Mouse (Mus musculus) large intestine, adult 2 months (tissue): ENCODE data around the gene Prima1. TPM values are rescaled to one million over a fixed set of nuclear protein-coding genes. Genes with fewer than 3 reads are reported as not detected.

ENCODE experiments used
- DNase-seq: peaks from one replicate; pipeline ENCODE4 v3.0.0-alpha.2; 2012; ENCODE audit warnings: low read depth, low spot score
- WGBS: fragments of 180-500 bp; shearing (Covaris S2); methylation state at CpG from one replicate; pipeline ENCODE4 v1.1.7; 2018; 5-methylcytosine and 5-hydroxymethylcytosine counted together
- polyA plus RNA-seq: library from polyadenylated mRNA; depleted of rRNA; stranded (reverse); fragments of >200 nt; gene quantifications from 2 replicates; pipeline ENCODE4 v1.2.3, GENCODE M21; 2012

The Prima1 gene
- polyA plus RNA-seq, 1 experiment: 1.1 TPM

DNA sequence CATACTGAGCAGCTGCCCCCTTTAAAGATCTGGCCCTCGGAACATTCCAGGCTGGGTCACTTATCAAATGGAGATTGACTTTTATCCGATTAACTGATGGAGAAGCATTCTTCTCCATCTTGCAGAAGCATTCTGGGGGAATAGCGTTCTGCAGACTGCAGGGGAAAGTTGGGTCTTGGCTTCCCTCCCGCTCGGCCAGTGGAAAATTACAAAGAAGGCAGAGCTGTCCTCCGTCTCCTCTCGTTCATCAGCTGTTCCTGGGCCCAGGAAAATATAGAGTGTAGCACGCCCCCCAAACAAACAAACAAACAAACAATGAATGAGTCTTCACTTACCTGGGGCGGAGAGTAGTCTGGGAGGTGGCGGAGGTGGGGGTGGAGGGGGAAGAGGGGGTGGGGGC lies 6.7 kb downstream of the Prima1 start:
- WGBS: 66% methylated on average over 10 of the region's 10 CpGs

DNA sequence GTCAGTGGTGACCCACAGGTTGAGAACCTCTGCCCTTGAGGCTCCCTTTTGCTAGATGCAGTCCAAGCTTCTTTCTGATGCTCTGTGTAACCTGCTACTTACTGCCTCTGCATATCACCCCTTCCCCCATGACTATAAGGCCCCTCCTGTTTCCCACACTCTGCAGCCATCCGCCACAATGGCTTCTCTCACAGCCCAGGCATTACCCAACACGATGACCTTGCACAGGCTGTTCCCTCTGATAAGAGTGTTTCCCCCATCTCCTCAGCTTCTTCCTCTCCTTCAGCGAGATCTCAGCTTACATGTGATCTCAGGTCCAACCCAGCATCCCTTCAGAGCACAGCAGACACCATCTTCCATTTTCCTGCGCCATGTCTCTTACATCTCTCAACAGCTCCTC lies 12.9 kb downstream of the Prima1 start:
- no peak for DNase-seq
- WGBS: 66% methylated on average over 4 of the region's 4 CpGs

More for the DNA sequence above, 6.7 kb downstream of the Prima1 start:
- no peak for DNase-seq

DNA sequence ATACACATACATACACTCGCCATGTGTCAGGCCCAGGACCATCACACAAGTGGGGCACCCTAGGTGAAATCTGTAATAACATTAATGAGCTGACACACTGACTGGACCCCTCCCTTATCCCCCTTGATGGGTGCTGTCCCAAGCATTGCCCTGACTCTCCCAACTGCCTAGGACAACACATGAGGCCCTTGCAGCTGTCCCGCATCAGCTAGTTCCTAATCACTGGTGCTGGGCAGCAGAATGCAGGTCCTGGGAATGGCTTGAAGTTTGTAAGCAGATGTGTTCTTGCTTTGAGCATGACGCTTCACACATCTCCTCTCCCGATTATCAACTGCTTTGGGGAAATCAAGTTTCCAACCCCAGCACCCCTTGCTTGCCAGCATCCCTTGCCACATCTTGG lies 15.8 kb downstream of the Prima1 start:
- DNase-seq: no peak
- 84% methylated on average over 4 of the region's 4 CpGs for WGBS

DNA sequence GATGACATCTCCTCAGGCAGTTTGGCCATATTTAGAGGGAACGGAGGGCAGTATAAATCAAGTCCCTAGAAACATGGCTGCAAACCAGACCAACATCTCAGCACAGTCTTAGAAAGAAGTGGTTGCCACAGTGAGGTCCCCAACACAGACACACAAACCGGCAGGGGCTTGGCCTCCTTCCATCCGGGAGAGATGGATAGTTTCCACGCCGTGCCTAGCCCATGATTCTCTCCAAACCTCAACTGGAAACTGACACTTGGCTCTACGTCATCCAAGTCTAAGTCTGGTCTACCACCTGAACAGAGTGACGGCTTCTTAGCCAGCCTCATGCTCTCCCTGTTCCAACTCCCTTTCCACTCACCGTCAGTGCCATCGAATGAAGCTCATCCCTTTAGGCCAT lies 18.3 kb downstream of the Prima1 start:
- 82% methylated on average over 9 of the region's 9 CpGs for WGBS
- DNase-seq: no peak

DNA sequence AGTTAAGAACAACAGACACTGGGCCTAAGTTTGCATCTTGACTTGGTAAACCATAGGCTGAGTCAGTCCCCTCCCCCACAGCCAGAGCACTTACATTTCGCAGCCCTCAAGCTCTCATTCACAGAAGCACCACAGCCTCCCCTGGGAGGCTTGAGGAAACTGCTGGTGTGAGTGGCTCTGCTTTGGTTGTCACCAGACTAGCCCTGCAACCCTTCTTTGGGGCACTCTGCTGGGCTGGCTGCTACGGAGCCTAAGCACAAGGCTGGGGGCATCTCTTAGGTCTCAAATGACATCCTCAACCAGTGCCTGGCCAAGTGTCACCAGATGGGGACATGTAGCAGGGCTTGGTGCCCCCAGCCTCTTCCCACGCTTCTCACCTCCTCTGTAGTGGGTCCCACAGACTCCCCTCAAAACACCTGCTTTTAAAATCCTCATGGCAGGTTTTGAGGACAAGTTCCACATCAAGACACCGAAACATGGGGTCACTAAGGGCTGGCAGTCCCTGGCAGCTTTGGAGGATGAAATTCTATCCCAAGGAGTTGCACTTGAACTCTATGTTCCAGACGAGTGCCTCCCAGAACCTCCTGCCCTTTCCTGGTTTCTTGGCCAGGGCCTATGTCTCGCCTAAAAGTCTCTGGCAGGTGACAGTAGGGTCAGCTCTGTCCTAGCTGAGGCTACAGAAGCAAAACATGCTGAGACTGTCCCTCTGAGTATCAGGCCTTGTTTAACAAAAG lies 25.9 kb downstream of the Prima1 start:
- DNase-seq: no peak
- WGBS: 63% methylated on average over 6 of the region's 6 CpGs

DNA sequence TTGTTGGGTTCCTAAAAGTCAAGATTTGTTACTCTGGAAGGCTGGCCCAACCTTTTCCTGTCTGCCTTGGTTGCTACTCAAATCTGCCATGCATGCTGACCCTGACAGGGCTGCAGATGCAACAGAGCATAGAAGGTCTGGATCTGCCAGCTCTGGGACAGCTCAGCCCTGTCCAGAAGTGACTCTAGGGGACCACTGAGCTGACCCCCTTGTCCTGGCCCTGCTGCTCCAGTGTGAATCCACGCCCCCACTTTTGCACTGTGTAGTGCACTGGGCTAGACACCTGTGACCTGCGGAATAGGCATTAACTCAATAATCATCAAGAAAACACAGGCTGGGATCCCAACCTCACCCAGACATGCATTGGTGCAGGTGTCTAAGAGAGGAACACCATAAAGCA lies 27.2 kb downstream of the Prima1 start:
- DNase-seq: no peak
- 81% methylated on average over 2 of the region's 2 CpGs for WGBS

DNA sequence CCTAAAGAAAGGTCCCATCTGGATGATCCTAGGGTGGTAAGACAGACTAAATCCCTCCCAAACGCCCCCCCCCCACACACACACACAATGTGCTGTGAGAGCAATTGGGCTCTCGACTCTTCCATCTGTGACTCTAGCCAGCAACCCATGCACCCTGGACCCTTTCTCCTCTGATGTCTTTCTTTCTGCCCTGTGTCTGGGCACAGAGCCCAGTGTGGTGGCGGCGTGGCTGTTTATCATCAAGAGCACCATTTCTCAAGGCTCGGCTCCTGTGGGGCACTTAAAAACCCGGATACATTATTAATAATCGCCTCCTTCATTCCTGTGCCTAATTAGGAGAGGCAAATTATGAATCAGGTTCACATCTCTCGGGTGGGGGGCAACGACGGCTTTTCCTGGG lies 27.7 kb downstream of the Prima1 start:
- 59% methylated on average over 10 of the region's 10 CpGs for WGBS
- no peak for DNase-seq

DNA sequence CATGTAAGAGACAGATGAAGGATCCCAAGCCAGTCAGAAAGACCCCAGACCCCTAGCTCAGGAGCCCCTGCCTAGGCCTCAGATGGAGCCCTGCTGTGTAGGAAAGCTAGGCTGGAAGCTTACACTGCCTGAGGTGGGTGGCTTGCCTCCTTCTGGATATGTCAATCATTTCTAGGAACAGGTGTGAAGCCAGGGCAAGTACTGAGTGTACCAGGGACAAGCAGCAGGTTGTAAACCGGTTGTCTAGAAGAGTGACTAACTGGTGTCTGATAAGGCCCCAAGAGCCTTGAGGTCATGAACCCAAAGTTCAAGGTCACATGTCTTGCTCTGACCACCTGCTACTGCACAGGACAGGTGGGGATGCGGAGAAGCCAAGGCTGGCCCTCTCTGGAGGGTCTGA lies 28.4 kb downstream of the Prima1 start:
- no peak for DNase-seq
- 62% methylated on average over 2 of the region's 2 CpGs for WGBS

DNA sequence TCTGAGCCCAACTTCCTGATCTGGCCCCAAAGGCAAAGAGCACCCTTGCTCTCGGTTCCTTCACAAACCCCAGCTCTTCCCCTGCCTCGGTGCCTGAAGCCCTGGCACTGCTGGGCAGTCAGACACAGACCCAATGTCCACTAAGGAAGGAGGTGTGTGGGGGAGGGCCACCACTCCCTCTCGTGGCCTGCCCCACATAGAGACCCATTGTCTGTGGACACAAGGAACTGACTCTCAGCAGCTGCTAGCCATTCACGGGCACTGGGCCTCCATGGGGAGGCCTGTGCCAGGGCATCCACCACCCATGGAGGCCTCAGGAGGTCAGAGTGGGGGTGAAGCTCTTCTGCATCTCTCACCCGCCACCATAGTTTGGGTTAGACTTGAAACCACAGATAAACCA lies 30.9 kb downstream of the Prima1 start:
- DNase-seq: no peak
- WGBS: 53% methylated on average over 5 of the region's 5 CpGs

DNA sequence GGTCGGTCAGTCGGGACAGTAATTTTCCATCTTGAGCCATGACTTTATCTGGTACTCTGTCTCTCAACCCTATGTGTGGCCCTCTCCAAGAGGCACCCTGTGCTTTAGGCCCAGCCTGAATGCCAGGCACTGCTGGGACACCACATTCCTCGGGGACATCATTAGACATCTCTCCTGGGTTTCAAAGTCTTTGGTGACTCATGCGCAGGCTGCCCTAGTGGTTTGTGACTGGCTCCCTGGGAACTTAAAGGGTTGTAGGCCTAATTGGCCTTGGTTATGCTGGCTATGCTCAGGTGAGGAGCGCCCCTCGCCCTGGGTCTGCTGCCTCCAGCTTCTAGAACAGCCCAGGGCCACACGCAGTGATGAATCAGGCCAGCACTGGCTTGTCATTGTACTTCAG lies 32.4 kb downstream of the Prima1 start:
- WGBS: 87% methylated on average over 7 of the region's 7 CpGs
- DNase-seq: no peak

DNA sequence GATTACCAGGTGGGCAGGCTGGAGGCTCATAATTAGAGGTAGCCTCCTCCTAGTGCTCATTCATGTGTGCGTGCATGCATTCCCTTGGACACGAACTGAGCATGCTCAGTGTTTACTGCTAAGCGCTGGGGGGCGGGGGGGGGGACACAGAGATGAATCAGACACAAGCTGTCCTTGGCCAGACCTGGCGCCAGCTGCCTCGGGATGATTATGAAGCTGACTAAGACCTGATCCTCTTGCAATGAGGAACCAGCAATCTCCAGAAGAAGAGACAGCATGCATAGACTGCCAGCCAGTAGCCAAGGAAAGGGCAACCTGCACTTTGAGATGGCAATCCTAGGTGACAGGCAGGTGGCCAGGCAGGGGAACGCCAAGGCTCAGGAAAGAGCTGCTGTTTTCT lies 36.4 kb downstream of the Prima1 start:
- no peak for DNase-seq
- WGBS: 54% methylated on average over 7 of the region's 7 CpGs

DNA sequence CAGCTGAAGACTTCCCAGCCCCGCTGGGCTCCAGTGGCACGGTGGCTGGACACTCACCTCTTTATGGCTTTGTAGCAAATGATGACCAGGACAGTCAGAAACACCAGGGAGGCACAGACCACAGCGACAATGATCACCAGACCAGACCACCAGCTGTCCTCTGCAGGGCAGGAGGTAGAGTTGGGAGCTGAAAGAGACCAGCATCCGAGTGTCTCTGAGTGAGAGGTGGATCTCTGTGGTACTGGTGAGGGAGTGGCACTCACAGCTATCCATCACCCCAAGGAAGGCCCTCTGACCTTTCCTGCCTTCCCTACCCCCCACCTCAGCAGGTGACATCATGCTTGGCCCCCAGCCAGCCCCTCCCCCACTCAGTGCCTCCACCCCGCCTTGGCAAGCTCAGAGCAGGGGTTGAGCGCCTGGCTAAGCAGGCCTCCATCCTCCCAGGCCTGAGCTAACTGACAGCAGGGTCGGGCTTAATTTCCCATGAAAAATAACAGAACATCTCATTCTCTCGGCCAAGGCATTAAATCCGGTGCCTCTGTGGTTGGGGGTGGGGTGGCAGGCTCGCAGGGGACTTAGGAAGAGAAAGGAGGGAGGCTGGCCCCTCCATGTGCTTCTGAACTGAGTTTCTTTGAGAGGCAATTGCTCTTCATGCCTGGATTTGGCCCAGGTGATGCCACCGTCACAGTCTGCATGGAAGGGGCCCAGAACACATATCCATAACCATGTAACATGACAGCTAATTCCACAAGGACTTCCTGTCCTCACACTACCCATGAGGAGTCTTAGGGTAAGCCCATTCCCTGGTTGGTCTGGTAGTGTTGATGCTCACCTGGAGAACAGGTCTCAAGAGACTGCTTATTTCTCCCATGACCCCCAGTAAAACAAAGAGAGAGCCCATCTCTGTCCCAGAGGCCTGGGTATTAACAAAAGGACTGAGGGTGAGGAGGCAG lies 39.1 kb downstream of the Prima1 start:
- no peak for DNase-seq
- WGBS: 33% methylated on average over 11 of the region's 11 CpGs

DNA sequence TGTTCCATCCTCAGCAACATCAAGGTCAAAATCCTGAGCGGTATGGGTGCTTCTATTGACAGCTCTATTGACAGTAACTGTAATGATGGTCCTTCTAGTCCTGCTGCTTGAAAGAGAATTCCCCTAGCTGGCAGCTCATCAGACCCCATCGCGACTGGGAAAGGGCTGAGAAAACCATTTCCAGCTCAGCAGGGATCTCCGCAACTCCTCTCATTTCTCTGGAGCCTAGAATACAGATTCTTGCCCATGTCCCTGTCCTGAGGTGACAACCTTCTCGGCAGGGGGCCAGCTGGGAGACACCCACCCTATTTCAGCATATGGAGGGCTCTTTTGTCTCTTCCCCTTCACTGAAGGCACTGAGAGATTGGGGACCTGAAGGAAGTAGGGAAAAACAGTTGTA lies 49.0 kb downstream of the Prima1 start:
- no peak for DNase-seq
- 55% methylated on average over 5 of the region's 5 CpGs for WGBS

DNA sequence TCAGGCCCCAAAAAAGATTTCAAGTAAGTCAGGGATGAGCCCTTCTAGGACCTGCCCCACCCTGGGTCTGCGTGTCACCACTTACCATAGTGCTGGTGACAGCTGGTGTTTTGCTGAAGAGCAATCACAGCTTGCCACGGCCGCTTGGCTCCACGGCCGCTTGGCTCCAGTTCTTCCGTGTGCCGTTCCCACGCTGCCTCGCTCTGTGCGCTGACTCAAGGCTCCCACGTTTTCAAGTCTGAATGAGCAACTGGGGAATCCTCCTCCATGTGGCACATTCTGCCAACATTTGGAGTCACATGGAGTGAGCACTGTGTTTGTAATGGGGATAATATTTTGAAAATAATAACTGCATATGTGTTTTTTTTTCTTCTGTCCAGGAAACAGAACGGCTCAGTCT lies 52.2 kb downstream of the Prima1 start:
- DNase-seq: no peak
- WGBS: 80% methylated on average over 12 of the region's 12 CpGs

DNA sequence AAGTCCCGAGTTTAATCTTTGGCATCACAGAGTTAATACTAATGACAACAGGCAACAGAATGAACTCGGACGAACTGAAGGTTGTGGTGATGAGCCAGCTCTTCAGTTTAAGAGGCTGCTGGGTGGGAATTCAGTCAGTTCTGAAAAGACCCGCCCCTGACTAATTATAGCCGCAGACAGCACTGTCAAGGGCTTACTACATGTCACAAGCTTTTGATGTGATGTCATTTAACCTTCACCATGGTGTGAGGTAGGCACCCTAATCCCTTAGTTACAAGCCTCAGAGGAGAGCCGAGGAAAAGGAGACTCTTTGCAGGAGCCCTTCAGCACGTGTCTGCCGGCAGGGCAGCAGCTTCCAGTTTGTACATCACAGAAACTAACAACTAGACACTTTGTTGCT lies 53.7 kb downstream of the Prima1 start:
- WGBS: 60% methylated on average over 8 of the region's 8 CpGs

DNA sequence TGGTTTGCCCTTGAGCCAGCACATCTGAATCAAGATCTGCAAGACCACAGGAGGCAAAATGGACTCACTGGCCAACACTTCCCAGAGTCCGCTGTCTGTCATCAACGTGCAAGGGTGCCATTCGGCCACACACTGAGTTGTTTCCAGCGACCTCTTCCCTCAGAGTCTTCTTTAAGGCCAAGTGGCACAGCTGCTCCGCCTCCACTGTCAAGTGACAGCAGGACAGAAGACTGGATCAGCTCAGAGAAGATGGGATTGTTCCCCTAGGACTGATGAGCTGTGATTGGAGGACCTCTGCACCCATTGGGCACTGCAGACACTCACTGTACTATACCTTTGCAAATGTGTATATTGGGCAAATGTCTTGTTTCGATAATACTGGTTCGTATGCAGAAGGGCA lies 54.9 kb downstream of the Prima1 start:
- 76% methylated on average over 7 of the region's 7 CpGs for WGBS

More for the DNA sequence above, 53.7 kb downstream of the Prima1 start:
- DNase-seq: no peak

DNA sequence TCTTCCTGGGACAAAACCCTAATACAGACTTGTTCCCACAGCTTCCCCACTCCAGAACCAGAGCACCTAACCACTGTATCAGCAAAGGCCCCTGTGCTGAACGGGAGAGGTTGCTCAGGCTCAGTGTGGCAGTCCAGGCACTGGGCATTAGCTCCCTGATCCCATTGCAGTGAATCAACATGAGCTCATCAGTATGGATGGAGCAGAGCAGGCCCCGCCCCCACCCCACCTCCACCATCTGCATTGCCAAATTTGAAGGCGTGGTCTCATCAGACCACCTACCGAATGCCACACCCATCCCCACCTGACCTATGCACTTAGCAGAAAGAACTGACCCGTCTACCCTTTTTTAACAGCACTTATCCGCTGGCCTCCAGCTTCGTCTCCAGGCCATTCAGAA lies 58.9 kb downstream of the Prima1 start:
- 23% methylated on average over 7 of the region's 7 CpGs for WGBS

More for the DNA sequence above, 54.9 kb downstream of the Prima1 start:
- no peak for DNase-seq

DNA sequence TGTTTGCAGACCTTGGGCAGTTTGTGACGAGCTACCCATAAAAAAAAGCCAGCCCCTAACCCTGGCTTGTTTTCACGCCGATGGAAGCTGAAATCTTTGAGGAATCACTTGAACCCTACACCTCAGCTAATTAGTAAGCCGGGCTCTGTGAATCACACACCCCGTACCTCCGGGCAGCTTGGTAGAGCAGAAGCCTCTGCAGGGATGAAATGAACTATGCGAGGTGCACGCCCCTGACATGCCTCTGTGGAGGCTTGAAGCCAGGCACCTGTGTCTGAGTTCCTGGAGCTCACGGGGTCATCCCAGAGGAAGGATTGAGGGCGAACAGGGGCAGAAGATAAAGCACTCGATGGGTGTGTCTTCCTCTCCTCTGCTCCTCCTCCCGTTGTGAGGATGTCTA lies 73.1 kb downstream of the Prima1 start:
- 39% methylated on average over 12 of the region's 12 CpGs for WGBS
- no peak for DNase-seq

More for the DNA sequence above, 58.9 kb downstream of the Prima1 start:
- no peak for DNase-seq

DNA sequence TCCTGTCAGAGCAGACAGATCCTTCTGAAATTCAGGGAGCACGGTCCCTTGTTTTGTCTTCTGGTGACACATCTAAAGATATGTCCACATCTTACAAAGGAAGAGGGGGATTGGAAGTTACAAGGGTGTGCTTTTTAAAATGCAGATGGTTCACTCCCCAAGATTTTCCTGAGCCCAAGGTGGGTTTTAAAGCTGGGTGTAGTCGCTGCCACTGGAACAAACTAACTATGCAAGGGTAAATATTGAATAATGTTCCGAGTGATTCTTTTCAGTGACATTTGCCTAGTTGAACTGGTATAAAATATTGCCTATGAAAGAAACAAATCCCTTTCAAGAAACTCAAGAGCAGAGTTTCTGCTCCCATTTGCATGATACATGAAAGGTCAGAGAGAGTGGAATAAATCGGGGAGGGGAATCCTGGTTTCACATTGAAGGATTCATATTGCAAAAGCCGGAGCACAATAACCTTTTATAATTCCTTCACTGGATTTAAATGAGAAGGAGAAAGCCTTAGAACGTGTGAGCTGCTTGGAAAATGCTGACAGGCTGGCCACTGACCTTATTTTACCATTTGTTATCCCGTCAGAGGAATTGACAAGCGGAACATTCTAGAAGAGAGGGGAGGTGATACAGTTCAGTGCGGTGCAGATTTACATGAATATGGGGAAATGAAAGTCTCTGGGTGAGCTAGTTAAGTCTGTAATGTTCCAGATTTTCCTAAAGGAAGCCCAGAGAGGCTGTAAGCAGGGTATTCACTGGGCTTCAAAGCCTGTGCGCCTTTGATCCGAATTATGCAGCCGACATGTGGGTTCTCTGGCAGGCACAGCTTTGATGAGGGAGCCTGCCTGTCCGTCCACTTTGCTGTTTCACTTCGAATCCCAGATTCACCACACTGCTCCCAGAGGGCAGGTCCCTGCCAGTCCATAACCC lies 77.6 kb downstream of the Prima1 start:
- 67% methylated on average over 14 of the region's 14 CpGs for WGBS
- DNase-seq: no peak

DNA sequence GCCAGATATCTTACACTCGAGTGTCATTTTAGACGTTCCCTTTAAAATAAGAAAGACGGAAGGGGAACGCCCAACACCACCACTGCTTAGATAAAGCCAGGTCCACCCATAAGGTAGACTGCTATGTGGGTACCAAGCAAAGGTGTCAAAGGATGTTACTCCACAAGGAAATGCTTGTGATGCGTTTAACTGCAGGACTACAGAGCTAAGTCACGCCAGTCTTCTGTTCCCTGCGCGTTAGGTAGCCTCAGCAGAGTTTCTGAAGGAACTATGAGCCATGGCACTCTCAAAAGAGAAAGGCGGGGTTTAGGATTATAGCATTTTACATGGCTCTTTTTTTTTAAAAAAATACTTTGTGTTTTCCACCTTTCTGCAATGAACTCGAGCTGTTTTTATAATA lies 78.4 kb downstream of the Prima1 start:
- DNase-seq: no peak
- 80% methylated on average over 10 of the region's 10 CpGs for WGBS
